Mouse (Mus musculus) MEL (cell line): ENCODE measurements at regions not wholly inside any gene's neighbourhood (a gene's known extent, or its start where the extent isn't known, plus 50 kb on each side); places are given as distances from the start of the nearest gene placed in this dataset.

Experiments used
- DNase-seq: peaks from one replicate; pipeline ENCODE4 v3.0.0; 2011; ENCODE audit warnings: low read depth, low spot score
- H3K27ac ChIP-seq: 2 replicates; pipeline ENCODE4 v1.5.1; 2012; ENCODE audit warnings: low read depth, mild to moderate bottlenecking, control low read depth, low read length, moderate library complexity; ENCODE audit not compliant: control insufficient read depth
- H3K27me3 ChIP-seq, 2 experiments: fragments of 150-350 bp in 1 of 2; sonication (generic) in 1 of 2; 2 replicates each; pipeline ENCODE4 v1.6.1; 2012; ENCODE audit warnings: low read length in 2 of 2, mild to moderate bottlenecking in 2 of 2, improper control_type of control experiment in 1 of 2, moderate library complexity in 1 of 2; ENCODE audit not compliant: insufficient read depth in 2 of 2, control insufficient read depth in 1 of 2
- H3K36me3 ChIP-seq, 2 experiments: 2 replicates each; pipeline ENCODE4 v1.6.1; 2012 to 2014; ENCODE audit warnings: low read length in 2 of 2, improper control_type of control experiment in 1 of 2, inconsistent platforms in 1 of 2, mild to moderate bottlenecking in 1 of 2; ENCODE audit not compliant: insufficient read depth in 2 of 2, control insufficient read depth in 1 of 2
- H3K4me1 ChIP-seq, 2 experiments: fragments of 150-350 bp in 1 of 2; sonication (generic) in 1 of 2; 2 replicates each; pipeline ENCODE4 v1.6.1; 2012; ENCODE audit warnings: low read length in 2 of 2, improper control_type of control experiment in 1 of 2, mild to moderate bottlenecking in 1 of 2; ENCODE audit not compliant: insufficient read depth in 2 of 2, control insufficient read depth in 1 of 2
- H3K4me3 ChIP-seq, 2 experiments: fragments of 150-350 bp in 1 of 2; sonication (generic) in 1 of 2; 2 replicates each; pipeline ENCODE4 v1.5.1; 2012; ENCODE audit warnings: low read depth in 2 of 2, low read length in 2 of 2, mild to moderate bottlenecking in 2 of 2, moderate library complexity in 2 of 2, control low read depth in 1 of 2, improper control_type of control experiment in 1 of 2; ENCODE audit not compliant: control insufficient read depth in 1 of 2, insufficient read depth in 1 of 2
- H3K79me2 ChIP-seq: 2 replicates; pipeline ENCODE4 v1.6.1; 2012; ENCODE audit warnings: mild to moderate bottlenecking, low read length, moderate library complexity; ENCODE audit not compliant: control insufficient read depth, poor library complexity, insufficient read depth
- H3K9ac ChIP-seq: 2 replicates; pipeline ENCODE4 v1.6.1; 2012; ENCODE audit warnings: low read depth, mild to moderate bottlenecking, control low read depth, low read length, moderate library complexity; ENCODE audit not compliant: control insufficient read depth, poor library complexity, severe bottlenecking
- H3K9me3 ChIP-seq: fragments of 150-350 bp; sonication (generic); replicated peaks from 2 replicates; pipeline ENCODE4 v1.6.1; 2012; ENCODE audit warnings: mild to moderate bottlenecking, low read length, improper control_type of control experiment, moderate library complexity; ENCODE audit not compliant: insufficient read depth
- BHLHE40 ChIP-seq: IDR thresholded peaks from 2 replicates; pipeline ENCODE4 v1.6.1; 2012; ENCODE audit warnings: low read depth, mild to moderate bottlenecking, inconsistent platforms, low read length, improper control_type of control experiment, borderline replicate concordance
- CHD1 ChIP-seq: IDR thresholded peaks from 2 replicates; pipeline ENCODE4 v1.6.1; 2012; ENCODE audit warnings: low read depth, mild to moderate bottlenecking, inconsistent platforms, low read length, improper control_type of control experiment
- CTCF ChIP-seq, 3 experiments: IDR thresholded peaks in 2 of 3; conservative IDR thresholded peaks in 1 of 3; 2 replicates each; pipeline ENCODE4 v1.5.1; 2011 to 2012; ENCODE audit warnings: low read length in 3 of 3, low read depth in 2 of 3, mild to moderate bottlenecking in 2 of 3, improper control_type of control experiment in 1 of 3, inconsistent platforms in 1 of 3, mixed read lengths in 1 of 3, moderate library complexity in 1 of 3; ENCODE audit not compliant: control insufficient read depth in 1 of 3, insufficient read depth in 1 of 3, poor library complexity in 1 of 3, severe bottlenecking in 1 of 3
- ELF1 ChIP-seq: IDR thresholded peaks from 2 replicates; pipeline ENCODE4 v1.6.1; 2014; ENCODE audit warnings: low read depth, mild to moderate bottlenecking, inconsistent platforms, low read length, improper control_type of control experiment, moderate library complexity
- GATA1 ChIP-seq: IDR thresholded peaks from 2 replicates; pipeline ENCODE4 v1.6.1; 2011; ENCODE audit warnings: low read depth, low read length, improper control_type of control experiment
- HCFC1 ChIP-seq: IDR thresholded peaks from 2 replicates; pipeline ENCODE4 v1.6.1; 2012; ENCODE audit warnings: low read depth, mild to moderate bottlenecking, inconsistent platforms, low read length, improper control_type of control experiment, moderate library complexity
- JUND ChIP-seq: IDR thresholded peaks from 2 replicates; pipeline ENCODE4 v1.6.1; 2011; ENCODE audit warnings: low read depth, mild to moderate bottlenecking, improper control_type of control experiment, low read length
- KAT2A ChIP-seq: conservative IDR thresholded peaks from 2 replicates; pipeline ENCODE4 v1.6.1; 2012; ENCODE audit warnings: low read depth, low read length, improper control_type of control experiment, inconsistent platforms
- MEF2A ChIP-seq: IDR thresholded peaks from 2 replicates; pipeline ENCODE4 v1.6.1; 2014; ENCODE audit warnings: low read depth, mild to moderate bottlenecking, inconsistent platforms, low read length, improper control_type of control experiment; ENCODE audit not compliant: poor library complexity, insufficient replicate concordance, severe bottlenecking; ENCODE audit errors: extremely low read depth
- MYC ChIP-seq: IDR thresholded peaks from 2 replicates; pipeline ENCODE4 v1.6.1; 2011; ENCODE audit warnings: low read depth, mild to moderate bottlenecking, low read length, improper control_type of control experiment, moderate library complexity
- NELFE ChIP-seq: IDR thresholded peaks from 2 replicates; pipeline ENCODE4 v1.6.1; 2011; ENCODE audit warnings: low read depth, low read length, improper control_type of control experiment
- POLR2A ChIP-seq, 2 experiments: IDR thresholded peaks; 2 replicates each; pipeline ENCODE4 v1.6.1; 2011 to 2012; ENCODE audit warnings: low read length in 2 of 2, mild to moderate bottlenecking in 2 of 2, control low read depth in 1 of 2, improper control_type of control experiment in 1 of 2, low read depth in 1 of 2, moderate library complexity in 1 of 2; ENCODE audit not compliant: control insufficient read depth in 1 of 2, insufficient read depth in 1 of 2, poor library complexity in 1 of 2
- POLR2AphosphoS2 ChIP-seq: IDR thresholded peaks from 2 replicates; pipeline ENCODE4 v1.6.1; 2011; ENCODE audit warnings: low read length, improper control_type of control experiment
- POLR2AphosphoS5 ChIP-seq: IDR thresholded peaks from 2 replicates; pipeline ENCODE4 v1.6.1; 2012; ENCODE audit warnings: low read depth, borderline replicate concordance, mild to moderate bottlenecking, inconsistent platforms, low read length, moderate library complexity, mixed read lengths
- RAD21 ChIP-seq: IDR thresholded peaks from 2 replicates; pipeline ENCODE4 v1.6.1; 2011; ENCODE audit warnings: mild to moderate bottlenecking, low read depth, low read length, improper control_type of control experiment
- SIN3A ChIP-seq: IDR thresholded peaks from 2 replicates; pipeline ENCODE4 v1.6.1; 2012; ENCODE audit warnings: low read length, improper control_type of control experiment, inconsistent platforms
- TCF12 ChIP-seq: IDR thresholded peaks from 2 replicates; pipeline ENCODE4 v1.6.1; 2014; ENCODE audit warnings: low read depth, mild to moderate bottlenecking, inconsistent platforms, low read length, improper control_type of control experiment, moderate library complexity
- UBTF ChIP-seq: IDR thresholded peaks from 2 replicates; pipeline ENCODE4 v1.6.1; 2012; ENCODE audit warnings: low read depth, mild to moderate bottlenecking, inconsistent platforms, low read length, improper control_type of control experiment, moderate library complexity, borderline replicate concordance; ENCODE audit not compliant: insufficient read depth
- ZC3H11A ChIP-seq: IDR thresholded peaks from 2 replicates; pipeline ENCODE4 v1.6.1; 2012; ENCODE audit warnings: low read depth, mild to moderate bottlenecking, inconsistent platforms, low read length, improper control_type of control experiment
- ZKSCAN1 ChIP-seq: IDR thresholded peaks from 2 replicates; pipeline ENCODE4 v1.6.1; 2012; ENCODE audit warnings: low read depth, mild to moderate bottlenecking, inconsistent platforms, low read length, improper control_type of control experiment, moderate library complexity

- H3K9me3 ChIP-seq: no peaks in the 10 kb centered on the region
- TF ChIP-seq KAT2A (no peak), JUND (no peak), UBTF (no peak), CTCF (IDR thresholded peaks at IDR 0.05 in 2 of 3, conservative IDR thresholded peaks at IDR 0.05 in 1 of 3; ENCODE audit: control insufficient read depth in 1 of 3, insufficient read depth in 1 of 3, low read depth in 2 of 3, low read length in 3 of 3, poor library complexity in 1 of 3, severe bottlenecking in 1 of 3) (no peak), POLR2AphosphoS2 (no peak), POLR2AphosphoS5 (no peak), ELF1 (no peak)
- no peak overlapping the region for H3K4me3 ChIP-seq
- H3K27ac ChIP-seq: no peak overlapping the region
- H3K27me3 ChIP-seq: no peaks in the 10 kb centered on the region
- no peaks in the 10 kb centered on the region for H3K36me3 ChIP-seq
- H3K9ac ChIP-seq: no peak overlapping the region
- DNase-seq: no peak
- no peaks in the 10 kb centered on the region for H3K4me1 ChIP-seq
- H3K79me2 ChIP-seq: no peaks in the 10 kb centered on the region
These were observed 276.1 kb upstream of the Tle4 start for GRCm38 (mm10) chr19:14873986-14874385.

- Histone ChIP-seq H3K79me2 (no peaks in the 10 kb centered on the region), H3K4me3 (no peak overlapping the region), H3K27ac (no peak overlapping the region), H3K9ac (no peak overlapping the region), H3K27me3 (no peaks in the 10 kb centered on the region), H3K9me3 (no peaks in the 10 kb centered on the region), H3K4me1 (no peaks in the 10 kb centered on the region), H3K36me3 (no peaks in the 10 kb centered on the region)
- DNase-seq: no peak
- TF ChIP-seq GATA1 (no peak), ELF1 (no peak), POLR2A (IDR thresholded peaks at IDR 0.05; ENCODE audit: control insufficient read depth in 1 of 2, insufficient read depth in 1 of 2, low read depth in 1 of 2, low read length in 2 of 2, poor library complexity in 1 of 2) (no peak), SIN3A (no peak), CHD1 (no peak), TCF12 (no peak), MEF2A (no peak), ZC3H11A (no peak), BHLHE40 (no peak), UBTF (no peak), HCFC1 (no peak), NELFE (no peak), RAD21 (no peak), ZKSCAN1 (no peak), MYC (no peak)
These were observed 273.5 kb upstream of the Tle4 start for GRCm38 (mm10) chr19:14871178-14871867.
